Mouse (Mus musculus): Measurements from ENCODE around the gene Barx2. TPM values are rescaled to one million over a fixed set of nuclear protein-coding genes. Genes with fewer than 3 reads are reported as not detected.

Gene Barx2
- polyA plus RNA-seq (2012; rRNA removed), result 20.8 and 22.9 TPM in 2 replicates

DNA sequence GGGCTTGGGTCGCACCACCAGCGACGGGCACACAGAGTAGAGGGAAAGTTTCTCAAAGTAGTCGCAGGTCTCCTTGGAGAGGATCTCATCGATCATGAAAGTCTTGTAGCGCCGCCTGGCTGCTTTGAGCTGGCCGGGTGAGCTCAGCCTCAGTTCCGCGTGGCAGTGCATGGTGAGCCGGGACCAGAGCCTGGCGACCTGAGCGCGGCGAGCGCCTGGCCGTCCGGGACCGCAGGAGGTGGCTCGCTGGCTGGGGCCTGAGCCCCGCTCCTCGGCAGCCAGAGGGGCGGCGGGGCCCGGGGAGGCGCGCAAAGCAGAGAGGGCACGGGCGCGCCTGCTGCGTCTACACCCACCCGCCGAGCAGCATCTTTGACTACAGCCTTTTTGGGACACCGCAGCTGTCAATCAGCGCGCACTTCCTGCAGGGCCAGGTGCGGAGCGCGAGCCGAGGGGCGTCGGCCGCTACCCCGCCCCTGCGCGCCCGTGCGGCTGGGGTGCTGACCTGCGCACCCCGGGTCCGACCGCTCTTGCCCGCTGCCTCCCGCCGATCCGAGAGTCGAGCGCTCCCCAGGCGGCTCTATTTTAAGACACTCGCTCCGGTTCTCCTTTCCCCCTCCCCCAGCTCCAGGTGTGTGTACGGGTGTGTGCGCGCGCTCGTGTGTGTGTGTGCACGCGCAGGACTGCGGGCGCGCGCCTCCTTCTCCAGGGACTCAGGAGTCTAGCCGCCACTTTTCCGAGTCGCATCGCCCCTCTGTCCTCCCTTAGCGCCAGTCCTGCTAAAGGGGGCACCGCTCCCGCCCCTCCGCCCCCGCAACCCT, at the start of gene Barx2:
TSS of gene Barx2 (minus strand) at position 542 of the 818 bp plus-strand sequence.

Other genes starting within 250 kb of the Barx2 start
- 4.8 and 4.9 TPM in 2 replicates for gene Arhgap32, start 202.7 kb upstream of the Barx2 start, polyA plus RNA-seq (2012; rRNA removed)